Mouse (Mus musculus): ENCODE data around the gene Atad3a. TPM values are rescaled to one million over a fixed set of nuclear protein-coding genes. Genes with fewer than 3 reads are reported as not detected.

Gene Atad3a
- total and polyA plus RNA-seq, 3 experiments: 220 to 232 TPM; not detected in 1

GRCm38 (mm10) chr4:155692421-155692820 is 68.5 kb downstream of the Atad3a start (continued):
- TF ChIP-seq JUND (IDR thresholded peaks at IDR 0.05; ENCODE audit: low read depth, low read length): no peak

Other genes starting within 250 kb of the Atad3a start
- gene Nadk, start 198.7 kb downstream of the Atad3a start, total RNA-seq (2012; rRNA removed): 141 and 151 TPM in 2 replicates
- 100 to 1,000 TPM in 1 of 2 experiments, 10 to 100 TPM in 1; 53.2 to 258 TPM for gene Nadk, start 198.7 kb downstream of the Atad3a start, polyA plus RNA-seq (2012; ENCODE audit: insufficient read depth in 1 of 2, insufficient read length in 2 of 2, low read depth in 1 of 2, low replicate concordance in 2 of 2, missing spikeins in 1 of 2)
- gene Slc35e2, start 159.7 kb downstream of the Atad3a start, total RNA-seq (2012; rRNA removed): 9.0 and 9.9 TPM in 2 replicates
- 1 to 10 TPM in 1 of 2 experiments, not detected in 1; 6.4 TPM for gene Slc35e2, start 159.7 kb downstream of the Atad3a start, polyA plus RNA-seq (2012; ENCODE audit: insufficient read depth in 1 of 2, insufficient read length in 2 of 2, low read depth in 1 of 2, low replicate concordance in 2 of 2, missing spikeins in 1 of 2)
- gene Cdk11b, start 136.2 kb downstream of the Atad3a start, total RNA-seq (2012; rRNA removed): 47.9 and 56.6 TPM in 2 replicates
- 100 to 1,000 TPM; 113 to 249 TPM for gene Cdk11b, start 136.2 kb downstream of the Atad3a start, polyA plus RNA-seq (2012; ENCODE audit: insufficient read depth in 1 of 2, insufficient read length in 2 of 2, low read depth in 1 of 2, low replicate concordance in 2 of 2, missing spikeins in 1 of 2)
- gene Gm10563, start 115.7 kb downstream of the Atad3a start, total RNA-seq (2012; rRNA removed): not detected in 2 replicates
- not detected for gene Gm10563, start 115.7 kb downstream of the Atad3a start, polyA plus RNA-seq (2012; ENCODE audit: insufficient read depth in 1 of 2, insufficient read length in 2 of 2, low read depth in 1 of 2, low replicate concordance in 2 of 2, missing spikeins in 1 of 2)
- gene Mmp23, start 107.7 kb downstream of the Atad3a start, total RNA-seq (2012; rRNA removed): 1.6 and 1.8 TPM in 2 replicates
- gene Mmp23, start 107.7 kb downstream of the Atad3a start, polyA plus RNA-seq (2012; ENCODE audit: insufficient read depth in 1 of 2, insufficient read length in 2 of 2, low read depth in 1 of 2, low replicate concordance in 2 of 2, missing spikeins in 1 of 2): 1 to 10 TPM in 1 of 2 experiments, not detected in 1; 2.4 TPM
- 21.4 and 27.7 TPM in 2 replicates for gene Mib2, start 91.9 kb downstream of the Atad3a start, total RNA-seq (2012; rRNA removed)
- 10 to 100 TPM in 1 of 2 experiments, not detected in 1; 38.3 TPM for gene Mib2, start 91.9 kb downstream of the Atad3a start, polyA plus RNA-seq (2012; ENCODE audit: insufficient read depth in 1 of 2, insufficient read length in 2 of 2, low read depth in 1 of 2, low replicate concordance in 2 of 2, missing spikeins in 1 of 2)
- gene Fndc10, start 66.8 kb downstream of the Atad3a start, total RNA-seq (2012; rRNA removed): 1.1 and 2.6 TPM in 2 replicates
- 1 to 10 TPM in 1 of 2 experiments, not detected in 1; 5.9 TPM for gene Fndc10, start 66.8 kb downstream of the Atad3a start, polyA plus RNA-seq (2012; ENCODE audit: insufficient read depth in 1 of 2, insufficient read length in 2 of 2, low read depth in 1 of 2, low replicate concordance in 2 of 2, missing spikeins in 1 of 2)
- gene Ssu72, start 56.3 kb downstream of the Atad3a start, total RNA-seq (2012; rRNA removed): 160 and 170 TPM in 2 replicates
- gene Ssu72, start 56.3 kb downstream of the Atad3a start, polyA plus RNA-seq (2012; ENCODE audit: insufficient read depth in 1 of 2, insufficient read length in 2 of 2, low read depth in 1 of 2, low replicate concordance in 2 of 2, missing spikeins in 1 of 2): 100 to 1,000 TPM; 140 to 267 TPM
- gene Tmem240, start 26.3 kb downstream of the Atad3a start, total RNA-seq (2012; rRNA removed): 0.13 and 0.27 TPM in 2 replicates
- under 1 TPM in 1 of 2 experiments, not detected in 1; 0.33 TPM for gene Tmem240, start 26.3 kb downstream of the Atad3a start, polyA plus RNA-seq (2012; ENCODE audit: insufficient read depth in 1 of 2, insufficient read length in 2 of 2, low read depth in 1 of 2, low replicate concordance in 2 of 2, missing spikeins in 1 of 2)
- 0.33 and 0.42 TPM in 2 replicates for gene Vwa1, start 13.6 kb upstream of the Atad3a start, total RNA-seq (2012; rRNA removed)
- gene Vwa1, start 13.6 kb upstream of the Atad3a start, polyA plus RNA-seq (2012; ENCODE audit: insufficient read depth in 1 of 2, insufficient read length in 2 of 2, low read depth in 1 of 2, low replicate concordance in 2 of 2, missing spikeins in 1 of 2): under 1 TPM in 1 of 2 experiments, not detected in 1; 0.33 TPM
- 0.10 and 0.19 TPM in 2 replicates for gene Tmem88b, start 24.8 kb upstream of the Atad3a start, total RNA-seq (2012; rRNA removed)
- gene Tmem88b, start 24.8 kb upstream of the Atad3a start, polyA plus RNA-seq (2012; ENCODE audit: insufficient read depth in 1 of 2, insufficient read length in 2 of 2, low read depth in 1 of 2, low replicate concordance in 2 of 2, missing spikeins in 1 of 2): under 1 TPM in 1 of 2 experiments, not detected in 1; 0.32 TPM
- gene Ankrd65, start 29.3 kb upstream of the Atad3a start, total RNA-seq (2012; rRNA removed): 0.12 TPM in 1 of 2 replicates, not detected in the other
- not detected for gene Ankrd65, start 29.3 kb upstream of the Atad3a start, polyA plus RNA-seq (2012; ENCODE audit: insufficient read depth in 1 of 2, insufficient read length in 2 of 2, low read depth in 1 of 2, low replicate concordance in 2 of 2, missing spikeins in 1 of 2)
- 301 and 346 TPM in 2 replicates for gene Mrpl20, start 41.8 kb upstream of the Atad3a start, total RNA-seq (2012; rRNA removed)
- gene Mrpl20, start 41.8 kb upstream of the Atad3a start, polyA plus RNA-seq (2012; ENCODE audit: insufficient read depth in 1 of 2, insufficient read length in 2 of 2, low read depth in 1 of 2, low replicate concordance in 2 of 2, missing spikeins in 1 of 2): 100 to 1,000 TPM in 1 of 2 experiments, not detected in 1; 336 TPM
- gene Ccnl2, start 51.4 kb upstream of the Atad3a start, total RNA-seq (2012; rRNA removed): 38.2 and 46.1 TPM in 2 replicates
- gene Ccnl2, start 51.4 kb upstream of the Atad3a start, polyA plus RNA-seq (2012; ENCODE audit: insufficient read depth in 1 of 2, insufficient read length in 2 of 2, low read depth in 1 of 2, low replicate concordance in 2 of 2, missing spikeins in 1 of 2): 100 to 1,000 TPM in 1 of 2 experiments, 10 to 100 TPM in 1; 48.6 to 103 TPM
- gene Aurkaip1, start 70.2 kb upstream of the Atad3a start, total RNA-seq (2012; rRNA removed): 153 and 166 TPM in 2 replicates
- gene Aurkaip1, start 70.2 kb upstream of the Atad3a start, polyA plus RNA-seq (2012; ENCODE audit: insufficient read depth in 1 of 2, insufficient read length in 2 of 2, low read depth in 1 of 2, low replicate concordance in 2 of 2, missing spikeins in 1 of 2): 100 to 1,000 TPM in 1 of 2 experiments, not detected in 1; 203 TPM
- not detected in 2 replicates for gene Mxra8, start 78.6 kb upstream of the Atad3a start, total RNA-seq (2012; rRNA removed)
- under 1 TPM in 1 of 2 experiments, not detected in 1; 0.46 TPM for gene Mxra8, start 78.6 kb upstream of the Atad3a start, polyA plus RNA-seq (2012; ENCODE audit: insufficient read depth in 1 of 2, insufficient read length in 2 of 2, low read depth in 1 of 2, low replicate concordance in 2 of 2, missing spikeins in 1 of 2)
- 43.4 and 56.8 TPM in 2 replicates for gene Dvl1, start 86.3 kb upstream of the Atad3a start, total RNA-seq (2012; rRNA removed)
- gene Dvl1, start 86.3 kb upstream of the Atad3a start, polyA plus RNA-seq (2012; ENCODE audit: insufficient read depth in 1 of 2, insufficient read length in 2 of 2, low read depth in 1 of 2, low replicate concordance in 2 of 2, missing spikeins in 1 of 2): 10 to 100 TPM in 1 of 2 experiments, not detected in 1; 60.3 TPM
- gene Tas1r3, start 102.3 kb upstream of the Atad3a start, total RNA-seq (2012; rRNA removed): 0.52 and 0.62 TPM in 2 replicates
- gene Tas1r3, start 102.3 kb upstream of the Atad3a start, polyA plus RNA-seq (2012; ENCODE audit: insufficient read depth in 1 of 2, insufficient read length in 2 of 2, low read depth in 1 of 2, low replicate concordance in 2 of 2, missing spikeins in 1 of 2): 10 to 100 TPM in 1 of 2 experiments, 1 to 10 TPM in 1; 1.1 to 54.9 TPM
- gene Cptp, start 108.3 kb upstream of the Atad3a start, total RNA-seq (2012; rRNA removed): 10.9 and 14.0 TPM in 2 replicates
- 10 to 100 TPM in 1 of 2 experiments, not detected in 1; 22.6 TPM for gene Cptp, start 108.3 kb upstream of the Atad3a start, polyA plus RNA-seq (2012; ENCODE audit: insufficient read depth in 1 of 2, insufficient read length in 2 of 2, low read depth in 1 of 2, low replicate concordance in 2 of 2, missing spikeins in 1 of 2)
- 78.9 and 82.5 TPM in 2 replicates for gene Ints11, start 108.5 kb upstream of the Atad3a start, total RNA-seq (2012; rRNA removed)
- 10 to 100 TPM in 1 of 2 experiments, not detected in 1; 96.8 TPM for gene Ints11, start 108.5 kb upstream of the Atad3a start, polyA plus RNA-seq (2012; ENCODE audit: insufficient read depth in 1 of 2, insufficient read length in 2 of 2, low read depth in 1 of 2, low replicate concordance in 2 of 2, missing spikeins in 1 of 2)
- 50.0 and 65.2 TPM in 2 replicates for gene Pusl1, start 130.7 kb upstream of the Atad3a start, total RNA-seq (2012; rRNA removed)
- 10 to 100 TPM in 1 of 2 experiments, not detected in 1; 68.4 TPM for gene Pusl1, start 130.7 kb upstream of the Atad3a start, polyA plus RNA-seq (2012; ENCODE audit: insufficient read depth in 1 of 2, insufficient read length in 2 of 2, low read depth in 1 of 2, low replicate concordance in 2 of 2, missing spikeins in 1 of 2)
- gene Acap3, start 130.7 kb upstream of the Atad3a start, total RNA-seq (2012; rRNA removed): 17.6 and 24.5 TPM in 2 replicates
- gene Acap3, start 130.7 kb upstream of the Atad3a start, polyA plus RNA-seq (2012; ENCODE audit: insufficient read depth in 1 of 2, insufficient read length in 2 of 2, low read depth in 1 of 2, low replicate concordance in 2 of 2, missing spikeins in 1 of 2): 10 to 100 TPM in 1 of 2 experiments, not detected in 1; 39.1 TPM
- gene Ube2j2, start 182.7 kb upstream of the Atad3a start, total RNA-seq (2012; rRNA removed): 120 and 121 TPM in 2 replicates
- 100 to 1,000 TPM in 1 of 2 experiments, not detected in 1; 172 TPM for gene Ube2j2, start 182.7 kb upstream of the Atad3a start, polyA plus RNA-seq (2012; ENCODE audit: insufficient read depth in 1 of 2, insufficient read length in 2 of 2, low read depth in 1 of 2, low replicate concordance in 2 of 2, missing spikeins in 1 of 2)
- gene C1qtnf12, start 201.2 kb upstream of the Atad3a start, total RNA-seq (2012; rRNA removed): 1.2 and 1.8 TPM in 2 replicates
- 1 to 10 TPM in 1 of 2 experiments, not detected in 1; 2.9 TPM for gene C1qtnf12, start 201.2 kb upstream of the Atad3a start, polyA plus RNA-seq (2012; ENCODE audit: insufficient read depth in 1 of 2, insufficient read length in 2 of 2, low read depth in 1 of 2, low replicate concordance in 2 of 2, missing spikeins in 1 of 2)
- 6.6 and 9.1 TPM in 2 replicates for gene B3galt6, start 231.6 kb upstream of the Atad3a start, total RNA-seq (2012; rRNA removed)
- 1 to 10 TPM in 1 of 2 experiments, not detected in 1; 3.8 TPM for gene B3galt6, start 231.6 kb upstream of the Atad3a start, polyA plus RNA-seq (2012; ENCODE audit: insufficient read depth in 1 of 2, insufficient read length in 2 of 2, low read depth in 1 of 2, low replicate concordance in 2 of 2, missing spikeins in 1 of 2)
- 111 and 114 TPM in 2 replicates for gene Sdf4, start 231.8 kb upstream of the Atad3a start, total RNA-seq (2012; rRNA removed)
- 100 to 1,000 TPM in 1 of 2 experiments, not detected in 1; 117 TPM for gene Sdf4, start 231.8 kb upstream of the Atad3a start, polyA plus RNA-seq (2012; ENCODE audit: insufficient read depth in 1 of 2, insufficient read length in 2 of 2, low read depth in 1 of 2, low replicate concordance in 2 of 2, missing spikeins in 1 of 2)

All from MEL (cell line).